ENCODE assay signal across 7 mouse cellular contexts in the genomic region with DNA sequence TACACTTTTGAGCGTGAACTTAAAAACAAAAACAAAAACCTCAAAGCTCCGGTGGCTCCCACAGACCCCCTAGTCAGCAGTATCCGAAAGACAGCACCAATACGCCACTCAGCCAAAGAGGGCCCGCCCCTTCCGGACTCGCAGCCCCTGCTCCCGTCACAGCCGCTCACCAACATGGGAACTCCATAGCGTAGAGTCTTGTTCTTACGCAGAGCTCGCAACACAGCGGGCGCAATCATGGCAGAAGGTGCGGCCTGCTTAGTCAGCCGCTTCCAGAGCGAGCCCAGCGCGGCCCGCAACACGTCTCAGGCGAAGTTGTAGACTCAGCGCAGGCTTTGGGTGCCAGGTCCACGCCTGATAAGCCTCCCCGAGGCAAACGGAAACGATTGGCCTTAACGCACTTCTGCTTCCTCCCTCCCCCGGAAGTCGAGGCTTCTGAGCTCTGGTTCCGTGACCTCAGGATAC. TPM values are rescaled to one million over a fixed set of nuclear protein-coding genes. Genes with fewer than 3 reads are reported as not detected.
DNase-seq lines count a peak whose midpoint lies in the region; ATAC-seq and TF ChIP-seq lines count a peak whose summit lies in the region.

A gene (minus strand): TSS at position 401 of the 465 bp plus-strand sequence.

- no peaks in the 10 kb centered on the region for H3K27me3 ChIP-seq in embryonic facial prominence, embryonic 10.5 days (replicated peaks; ENCODE audit: low read depth, poor library complexity, severe bottlenecking)
- no peaks in the 10 kb centered on the region for H3K27me3 ChIP-seq in intestine, postnatal 0 days (replicated peaks; ENCODE audit: control insufficient read depth, insufficient read depth, low read length)
- H3K27me3 ChIP-seq in midbrain, embryonic 12.5 days = no peaks in the 10 kb centered on the region
- H3K27me3 ChIP-seq in small intestine, adult 2 months (ENCODE audit: control insufficient read depth, insufficient read depth, low read length) = no peaks in the 10 kb centered on the region

- 0 out of 2 replicates have a peak, but pooled peaks cover 7% of the 10 kb centered on the region for H3K4me1 ChIP-seq in embryonic facial prominence, embryonic 10.5 days
- H3K4me1 ChIP-seq in intestine, postnatal 0 days (replicated peaks; ENCODE audit: control insufficient read depth, insufficient read depth, low read length) = no peaks in the 10 kb centered on the region
- 0 out of 2 replicates have a peak, but pooled peaks cover 3% of the 10 kb centered on the region for H3K4me1 ChIP-seq in midbrain, embryonic 12.5 days
- peaks cover 5% of the 10 kb centered on the region; the same call in 1 of the 2 replicates for H3K4me1 ChIP-seq in small intestine, adult 2 months (ENCODE audit: control insufficient read depth, insufficient read depth, insufficient read length, low read length)

- TF ChIP-seq POLR2A in small intestine, adult 2 months (IDR thresholded peaks at IDR 0.05; ENCODE audit: low read depth, low read length) = peak; percentile 66

- peak within 1 kb of the TSS; percentile 70 for H3K4me2 ChIP-seq in intestine, postnatal 0 days (replicated peaks; ENCODE audit: low read depth)
- H3K4me2 ChIP-seq in midbrain, embryonic 12.5 days (replicated peaks) = peak within 1 kb of the TSS; percentile 65

- no peak for TF ChIP-seq CTCF in intestine, postnatal 0 days (IDR thresholded peaks at IDR 0.05; ENCODE audit: low read depth)
- TF ChIP-seq CTCF in small intestine, adult 2 months (IDR thresholded peaks at IDR 0.05; ENCODE audit: extremely low read depth, insufficient read length, insufficient replicate concordance, low read depth, low read length) = no peak

- WGBS in embryonic facial prominence, embryonic 10.5 days = under 1% methylated on average over 31 of the region's 31 CpGs
- WGBS in intestine, postnatal 0 days = under 1% methylated on average over 31 of the region's 31 CpGs
- under 1% methylated on average over 31 of the region's 31 CpGs for WGBS in midbrain, embryonic 12.5 days
- under 1% methylated on average over 31 of the region's 31 CpGs for WGBS in small intestine, adult 2 months

- peak; percentile 97 for ATAC-seq in intestine, postnatal 0 days
- peak; percentile 98 for ATAC-seq in midbrain, embryonic 12.5 days (ENCODE audit: low FRiP score, low read depth)

- intact Hi-C loops in left cerebral cortex, postnatal 4 days (cut with DNase I) = no loop called here

- peak within 1 kb of the TSS; percentile 93 for H3K27ac ChIP-seq in embryonic facial prominence, embryonic 10.5 days (replicated peaks)
- H3K27ac ChIP-seq in intestine, postnatal 0 days (ENCODE audit: low read depth, low read length) = peak within 1 kb of the TSS; percentile 94
- peak within 1 kb of the TSS; percentile 93 for H3K27ac ChIP-seq in midbrain, embryonic 12.5 days (replicated peaks)
- peak within 1 kb of the TSS; percentile 99 for H3K27ac ChIP-seq in small intestine, adult 2 months (ENCODE audit: insufficient read depth, low read depth, low read length)

- H3K9ac ChIP-seq in intestine, postnatal 0 days (ENCODE audit: low read depth, low read length) = peak within 1 kb of the TSS; percentile 61
- H3K9ac ChIP-seq in midbrain, embryonic 12.5 days (replicated peaks) = peak within 1 kb of the TSS; percentile 74

- H3K36me3 ChIP-seq in embryonic facial prominence, embryonic 10.5 days (replicated peaks) = no peaks in the 10 kb centered on the region
- no peaks in the 10 kb centered on the region; the same call in 1 of the 2 replicates for H3K36me3 ChIP-seq in intestine, postnatal 0 days (ENCODE audit: control insufficient read depth, insufficient read depth)
- no peaks in the 10 kb centered on the region for H3K36me3 ChIP-seq in midbrain, embryonic 12.5 days
- H3K36me3 ChIP-seq in small intestine, adult 2 months (ENCODE audit: control insufficient read depth, insufficient read depth, low read length) = 0 out of 2 replicates have a peak, but pooled peaks cover 2% of the 10 kb centered on the region

- no peaks in the 10 kb centered on the region for H3K9me3 ChIP-seq in embryonic facial prominence, embryonic 10.5 days
- no peaks in the 10 kb centered on the region for H3K9me3 ChIP-seq in intestine, postnatal 0 days (ENCODE audit: control insufficient read depth)
- H3K9me3 ChIP-seq in midbrain, embryonic 12.5 days = no peaks in the 10 kb centered on the region

- peak within 1 kb of the TSS; percentile 76 for H3K4me3 ChIP-seq in embryonic facial prominence, embryonic 10.5 days
- H3K4me3 ChIP-seq in intestine, postnatal 0 days (ENCODE audit: low read depth, low read length) = peak within 1 kb of the TSS; percentile 79
- H3K4me3 ChIP-seq in midbrain, embryonic 12.5 days = peak within 1 kb of the TSS; percentile 74
- H3K4me3 ChIP-seq in small intestine, adult 2 months (ENCODE audit: low read depth, low read length) = peak within 1 kb of the TSS; percentile 85

- peak; percentile 90 for DNase-seq in adrenal gland, postnatal 10 days
- peak; percentile 91 for DNase-seq in embryonic facial prominence, embryonic 10.5 days (ENCODE audit: low spot score)
- peak; percentile 50 for DNase-seq in gonadal fat pad, adult 2 months (ENCODE audit: low read depth)
- peak; percentile 87 for DNase-seq in left cerebral cortex, postnatal 4 days

RNA-seq across cellular contexts. Expression of the gene that starts here (rescaled TPM):
- total RNA-seq in adrenal gland, postnatal 10 days (2021) = 100 to 1,000 TPM; 101 to 111 TPM
- polyA plus RNA-seq in embryonic facial prominence, embryonic 10.5 days (2016; fragmentation: Nextera tagmentation; extraction: Ambion mirVana) = 103 and 107 TPM in 2 replicates
- polyA plus RNA-seq in gonadal fat pad, adult 2 months (2012; rRNA removed) = 86.8 and 152 TPM in 2 replicates
- polyA plus RNA-seq in intestine, postnatal 0 days (2015; fragmentation: Nextera tagmentation; extraction: Ambion mirVana) = 187 and 206 TPM in 2 replicates
- total RNA-seq in left cerebral cortex, postnatal 4 days (2021) = 10 to 100 TPM; 39.8 to 53.3 TPM
- polyA plus RNA-seq in midbrain, embryonic 12.5 days (2016; fragmentation: Nextera tagmentation; extraction: Ambion mirVana) = 133 and 143 TPM in 2 replicates
- polyA plus RNA-seq in small intestine, adult 2 months (2012; rRNA removed) = 54.8 and 78.2 TPM in 2 replicates

Comparison
In these comparisons a context has a peak if more than half of its experiments do, and no peak if none do; other contexts are left out.
1. Peak in every context shown above with its lines: DNase-seq, ATAC-seq, H3K4me3 ChIP-seq and H3K27ac ChIP-seq.